Mouse (Mus musculus): Measurements from ENCODE around the gene Pprc1. TPM values are rescaled to one million over a fixed set of nuclear protein-coding genes. Genes with fewer than 3 reads are reported as not detected.

Gene Pprc1
- polyA plus RNA-seq, 1 experiment from 2014 or later = 46.7 TPM

GRCm38 (mm10) chr19:46085185-46085584, 40.5 kb downstream of the Pprc1 start:
- H3K4me1 ChIP-seq (ENCODE audit: control insufficient read depth, insufficient read depth, low read length) = peaks cover 7% of the 10 kb centered on the region; the same call in 1 of the 2 replicates
- H3K9me3 ChIP-seq (replicated peaks; ENCODE audit: control insufficient read depth, low read length) = no peaks in the 10 kb centered on the region
- WGBS (ENCODE audit: insufficient replicate concordance) = 95% methylated on average over 8 of the region's 8 CpGs
- ATAC-seq (replicated peaks; ENCODE audit: insufficient number of reproducible peaks, low FRiP score, low TSS enrichment) = no peak
- no peak overlapping the region for H3K27ac ChIP-seq (ENCODE audit: low read depth, low read length)
- H3K27me3 ChIP-seq (ENCODE audit: control insufficient read depth, insufficient read depth, low read length) = no peaks in the 10 kb centered on the region
- H3K9ac ChIP-seq (ENCODE audit: low read depth, low read length) = no peak overlapping the region
- peaks cover 46% of the 10 kb centered on the region for H3K36me3 ChIP-seq (ENCODE audit: control insufficient read depth, insufficient read depth, low read length)
- H3K4me2 ChIP-seq = no peak overlapping the region
- no peak overlapping the region for H3K4me3 ChIP-seq (ENCODE audit: low read depth, low read length)

- Histone ChIP-seq H3K9me3 (replicated peaks; ENCODE audit: control insufficient read depth, low read length) (no peaks in the 10 kb centered on the region), H3K9ac (ENCODE audit: low read depth, low read length) (no peak overlapping the region), H3K4me3 (ENCODE audit: low read depth, low read length) (no peak overlapping the region), H3K27ac (ENCODE audit: low read depth, low read length) (no peak overlapping the region), H3K4me1 (ENCODE audit: control insufficient read depth, insufficient read depth, low read length) (peaks cover 7% of the 10 kb centered on the region; the same call in 1 of the 2 replicates), H3K4me2 (no peak overlapping the region), H3K36me3 (ENCODE audit: control insufficient read depth, insufficient read depth, low read length) (peaks cover 37% of the 10 kb centered on the region), H3K27me3 (ENCODE audit: control insufficient read depth, insufficient read depth, low read length) (no peaks in the 10 kb centered on the region)
- WGBS (ENCODE audit: insufficient replicate concordance) = 45% methylated on average over 3 of the region's 3 CpGs
- ATAC-seq (replicated peaks; ENCODE audit: insufficient number of reproducible peaks, low FRiP score, low TSS enrichment) = no peak
These were observed 41.7 kb downstream of the Pprc1 start for GRCm38 (mm10) chr19:46086337-46086736.

- Histone ChIP-seq H3K36me3 (ENCODE audit: control insufficient read depth, insufficient read depth, low read length) (peaks cover 24% of the 10 kb centered on the region), H3K9ac (ENCODE audit: low read depth, low read length) (no peak overlapping the region), H3K4me1 (ENCODE audit: control insufficient read depth, insufficient read depth, low read length) (peaks cover 7% of the 10 kb centered on the region; the same call in 1 of the 2 replicates), H3K9me3 (replicated peaks; ENCODE audit: control insufficient read depth, low read length) (no peaks in the 10 kb centered on the region), H3K27me3 (ENCODE audit: control insufficient read depth, insufficient read depth, low read length) (no peaks in the 10 kb centered on the region), H3K27ac (ENCODE audit: low read depth, low read length) (no peak overlapping the region), H3K4me2 (no peak overlapping the region), H3K4me3 (ENCODE audit: low read depth, low read length) (no peak overlapping the region)
- WGBS (ENCODE audit: insufficient replicate concordance) = 66% methylated on average over 7 of the region's 7 CpGs
- no peak for ATAC-seq (replicated peaks; ENCODE audit: insufficient number of reproducible peaks, low FRiP score, low TSS enrichment)
These were observed 43.2 kb downstream of the Pprc1 start for GRCm38 (mm10) chr19:46087871-46088270.

- no peak for ATAC-seq (replicated peaks; ENCODE audit: insufficient number of reproducible peaks, low FRiP score, low TSS enrichment)
- H3K4me1 ChIP-seq (ENCODE audit: control insufficient read depth, insufficient read depth, low read length) = peaks cover 7% of the 10 kb centered on the region; the same call in 1 of the 2 replicates
- no peak overlapping the region for H3K27ac ChIP-seq (ENCODE audit: low read depth, low read length)
- 76% methylated on average over 4 of the region's 4 CpGs for WGBS (ENCODE audit: insufficient replicate concordance)
- H3K4me3 ChIP-seq (ENCODE audit: low read depth, low read length) = no peak overlapping the region
- no peaks in the 10 kb centered on the region for H3K36me3 ChIP-seq (ENCODE audit: control insufficient read depth, insufficient read depth, low read length)
- no peaks in the 10 kb centered on the region for H3K27me3 ChIP-seq (ENCODE audit: control insufficient read depth, insufficient read depth, low read length)
- no peak overlapping the region for H3K4me2 ChIP-seq
- 0 out of 2 replicates have a peak, but pooled peaks cover 2% of the 10 kb centered on the region for H3K9me3 ChIP-seq (replicated peaks; ENCODE audit: control insufficient read depth, low read length)
- H3K9ac ChIP-seq (ENCODE audit: low read depth, low read length) = no peak overlapping the region
These were observed 47.0 kb downstream of the Pprc1 start for GRCm38 (mm10) chr19:46091641-46092040.

GRCm38 (mm10) chr19:46094144-46094543, 49.5 kb downstream of the Pprc1 start:
- no peak overlapping the region for H3K27ac ChIP-seq (ENCODE audit: low read depth, low read length)
- no peaks in the 10 kb centered on the region for H3K4me1 ChIP-seq (ENCODE audit: control insufficient read depth, insufficient read depth, low read length)
- H3K4me2 ChIP-seq = no peak overlapping the region
- H3K4me3 ChIP-seq (ENCODE audit: low read depth, low read length) = no peak overlapping the region
- 83% methylated on average over 2 of the region's 2 CpGs for WGBS (ENCODE audit: insufficient replicate concordance)
- ATAC-seq (replicated peaks; ENCODE audit: insufficient number of reproducible peaks, low FRiP score, low TSS enrichment) = no peak
- H3K9ac ChIP-seq (ENCODE audit: low read depth, low read length) = no peak overlapping the region
- H3K36me3 ChIP-seq (ENCODE audit: control insufficient read depth, insufficient read depth, low read length) = no peaks in the 10 kb centered on the region
- no peaks in the 10 kb centered on the region for H3K27me3 ChIP-seq (ENCODE audit: control insufficient read depth, insufficient read depth, low read length)
- 0 out of 2 replicates have a peak, but pooled peaks cover 2% of the 10 kb centered on the region for H3K9me3 ChIP-seq (replicated peaks; ENCODE audit: control insufficient read depth, low read length)

- no peak for ATAC-seq (replicated peaks; ENCODE audit: insufficient number of reproducible peaks, low FRiP score, low TSS enrichment)
- Histone ChIP-seq H3K27me3 (ENCODE audit: control insufficient read depth, insufficient read depth, low read length) (no peaks in the 10 kb centered on the region), H3K9ac (ENCODE audit: low read depth, low read length) (no peak overlapping the region), H3K4me1 (ENCODE audit: control insufficient read depth, insufficient read depth, low read length) (no peaks in the 10 kb centered on the region), H3K36me3 (ENCODE audit: control insufficient read depth, insufficient read depth, low read length) (no peaks in the 10 kb centered on the region), H3K4me2 (no peak overlapping the region), H3K27ac (ENCODE audit: low read depth, low read length) (no peak overlapping the region), H3K9me3 (replicated peaks; ENCODE audit: control insufficient read depth, low read length) (0 out of 2 replicates have a peak, but pooled peaks cover 2% of the 10 kb centered on the region), H3K4me3 (ENCODE audit: low read depth, low read length) (no peak overlapping the region)
- 87% methylated on average over 4 of the region's 4 CpGs for WGBS (ENCODE audit: insufficient replicate concordance)
These were observed 50.6 kb downstream of the Pprc1 start for GRCm38 (mm10) chr19:46095291-46095690.

GRCm38 (mm10) chr19:46096396-46096795, 51.7 kb downstream of the Pprc1 start:
- Histone ChIP-seq H3K4me1 (ENCODE audit: control insufficient read depth, insufficient read depth, low read length) (no peaks in the 10 kb centered on the region), H3K36me3 (ENCODE audit: control insufficient read depth, insufficient read depth, low read length) (no peaks in the 10 kb centered on the region), H3K9me3 (replicated peaks; ENCODE audit: control insufficient read depth, low read length) (0 out of 2 replicates have a peak, but pooled peaks cover 2% of the 10 kb centered on the region), H3K27ac (ENCODE audit: low read depth, low read length) (no peak overlapping the region), H3K4me2 (no peak overlapping the region), H3K27me3 (ENCODE audit: control insufficient read depth, insufficient read depth, low read length) (no peaks in the 10 kb centered on the region), H3K9ac (ENCODE audit: low read depth, low read length) (no peak overlapping the region), H3K4me3 (ENCODE audit: low read depth, low read length) (no peak overlapping the region)
- no peak for ATAC-seq (replicated peaks; ENCODE audit: insufficient number of reproducible peaks, low FRiP score, low TSS enrichment)
- WGBS (ENCODE audit: insufficient replicate concordance) = 78% methylated on average over 5 of the region's 5 CpGs

DNA sequence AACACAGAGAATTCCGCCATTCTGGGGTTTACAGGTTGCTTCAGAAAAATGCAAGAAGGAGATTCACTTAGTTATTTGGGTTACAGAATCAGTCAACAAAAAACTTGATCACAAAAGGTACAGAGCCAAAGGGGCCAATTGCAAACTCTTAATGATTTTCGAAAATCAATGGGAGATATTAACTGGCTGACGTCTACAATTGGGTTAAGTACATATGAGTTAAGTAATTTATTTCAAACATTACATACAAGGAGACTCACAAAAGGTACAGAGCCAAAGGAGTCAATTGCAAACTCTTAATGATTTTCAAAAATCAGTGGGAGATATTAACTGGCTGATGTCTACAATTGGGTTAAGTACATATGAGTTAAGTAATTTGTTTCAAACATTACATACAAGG, 54.9 kb downstream of the Pprc1 start:
- Histone ChIP-seq H3K27me3 (ENCODE audit: control insufficient read depth, insufficient read depth, low read length) (no peaks in the 10 kb centered on the region), H3K27ac (ENCODE audit: low read depth, low read length) (no peak overlapping the region), H3K4me3 (ENCODE audit: low read depth, low read length) (no peak overlapping the region), H3K4me1 (ENCODE audit: control insufficient read depth, insufficient read depth, low read length) (no peaks in the 10 kb centered on the region), H3K4me2 (no peak overlapping the region), H3K9me3 (replicated peaks; ENCODE audit: control insufficient read depth, low read length) (no peaks in the 10 kb centered on the region), H3K9ac (ENCODE audit: low read depth, low read length) (no peak overlapping the region), H3K36me3 (ENCODE audit: control insufficient read depth, insufficient read depth, low read length) (no peaks in the 10 kb centered on the region)
- 81% methylated on average over 3 of the region's 3 CpGs for WGBS (ENCODE audit: insufficient replicate concordance)
- no peak for ATAC-seq (replicated peaks; ENCODE audit: insufficient number of reproducible peaks, low FRiP score, low TSS enrichment)

DNA sequence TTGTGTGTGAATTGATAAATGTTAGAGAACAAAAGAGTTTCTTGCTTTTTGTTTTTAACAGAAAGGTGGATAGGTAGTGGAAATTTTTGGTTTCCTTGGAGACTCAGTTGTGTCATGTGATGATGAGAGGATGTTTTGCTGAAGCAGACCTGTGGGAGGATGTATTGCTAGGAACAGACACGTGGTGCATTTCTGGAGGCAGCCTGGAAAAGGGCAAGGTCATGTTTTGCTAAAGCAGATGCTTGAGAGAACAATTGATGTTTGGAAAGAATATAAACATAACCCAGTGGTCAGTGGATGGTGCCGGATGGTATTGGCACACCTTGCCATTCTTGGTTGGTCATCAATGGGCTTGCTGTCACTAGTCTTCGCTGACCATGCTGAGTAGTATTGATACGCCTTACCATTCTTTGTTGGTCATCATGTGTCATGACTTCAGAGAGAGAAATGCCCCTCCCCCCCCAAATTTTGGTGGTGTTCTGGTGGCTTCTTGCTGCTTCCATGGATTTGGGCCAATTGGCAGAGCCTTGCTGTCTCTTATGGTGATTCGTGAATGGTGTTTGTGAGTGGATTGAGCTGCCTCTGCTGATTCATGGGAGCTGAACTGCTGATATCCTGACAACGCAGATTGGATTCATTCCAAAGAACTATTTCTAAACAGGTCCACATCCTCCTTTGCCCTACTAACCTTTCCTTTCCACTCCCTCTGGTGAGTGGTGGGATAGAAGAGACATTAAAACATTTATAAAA, 58.9 kb downstream of the Pprc1 start:
- H3K4me2 ChIP-seq = no peak overlapping the region
- no peaks in the 10 kb centered on the region for H3K9me3 ChIP-seq (replicated peaks; ENCODE audit: control insufficient read depth, low read length)
- H3K27me3 ChIP-seq (ENCODE audit: control insufficient read depth, insufficient read depth, low read length) = no peaks in the 10 kb centered on the region
- H3K4me1 ChIP-seq (ENCODE audit: control insufficient read depth, insufficient read depth, low read length) = no peaks in the 10 kb centered on the region
- H3K4me3 ChIP-seq (ENCODE audit: low read depth, low read length) = no peak overlapping the region
- ATAC-seq (replicated peaks; ENCODE audit: insufficient number of reproducible peaks, low FRiP score, low TSS enrichment) = no peak
- 78% methylated on average over 6 of the region's 6 CpGs for WGBS (ENCODE audit: insufficient replicate concordance)
- H3K36me3 ChIP-seq (ENCODE audit: control insufficient read depth, insufficient read depth, low read length) = no peaks in the 10 kb centered on the region
- no peak overlapping the region for H3K9ac ChIP-seq (ENCODE audit: low read depth, low read length)
- no peak overlapping the region for H3K27ac ChIP-seq (ENCODE audit: low read depth, low read length)

Data from heart, embryonic 11.5 days (tissue).